Mouse (Mus musculus): ENCODE measurements around the gene Klhl36.

GRCm38 (mm10) chr8:119829420-119829819 is 32.6 kb upstream of the Klhl36 start:
- TF ChIP-seq CTCF (IDR thresholded peaks at IDR 0.05; ENCODE audit: low read depth) (no peak), EP300 (IDR thresholded peaks at IDR 0.05; ENCODE audit: low read depth) (no peak)

Measured in heart, postnatal 0 days (tissue).